Mouse (Mus musculus): ENCODE results near the gene Pmepa1. TPM values are rescaled to one million over a fixed set of nuclear protein-coding genes. Genes with fewer than 3 reads are reported as not detected.
A peak's percentile ranks its signal among the peaks of the same experiment; 100 is the strongest.

Pmepa1 gene
- total RNA-seq, 2 experiments from 2014 or later, result 30.4 to 31.6 TPM

DNA sequence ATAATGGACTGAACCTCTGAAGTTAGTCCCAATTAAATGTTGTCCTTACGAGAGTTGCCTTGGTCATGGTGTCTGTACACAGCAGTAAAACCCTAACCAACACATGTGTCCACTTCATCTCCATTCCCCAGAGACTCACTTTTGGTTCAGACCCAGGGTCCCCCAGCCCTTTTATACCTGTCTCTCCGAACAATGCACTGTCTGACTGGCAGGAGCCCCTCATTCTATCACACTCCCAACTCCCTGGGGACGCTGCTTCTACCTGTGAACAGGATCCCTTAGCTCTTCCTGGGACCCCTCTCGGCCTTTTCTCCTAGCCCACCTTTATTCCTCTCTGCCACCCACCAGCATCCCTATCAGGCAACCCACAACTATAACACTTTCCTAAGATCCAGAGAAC is 81.5 kb downstream of the Pmepa1 start:
- no peak for DNase-seq (ENCODE audit: low spot score in 2 of 2)

- DNase-seq (ENCODE audit: low spot score in 2 of 2), result no peak
These were observed 89.0 kb downstream of the Pmepa1 start for GRCm38 (mm10) chr2:173187182-173187855.

- peak; percentile 90 to 94 for DNase-seq (ENCODE audit: low spot score in 2 of 2)
These were observed 90.0 kb downstream of the Pmepa1 start for GRCm38 (mm10) chr2:173186047-173186943.

- no peak for DNase-seq (ENCODE audit: low spot score in 2 of 2)
These were observed 91.1 kb downstream of the Pmepa1 start for GRCm38 (mm10) chr2:173185282-173185681.

DNA sequence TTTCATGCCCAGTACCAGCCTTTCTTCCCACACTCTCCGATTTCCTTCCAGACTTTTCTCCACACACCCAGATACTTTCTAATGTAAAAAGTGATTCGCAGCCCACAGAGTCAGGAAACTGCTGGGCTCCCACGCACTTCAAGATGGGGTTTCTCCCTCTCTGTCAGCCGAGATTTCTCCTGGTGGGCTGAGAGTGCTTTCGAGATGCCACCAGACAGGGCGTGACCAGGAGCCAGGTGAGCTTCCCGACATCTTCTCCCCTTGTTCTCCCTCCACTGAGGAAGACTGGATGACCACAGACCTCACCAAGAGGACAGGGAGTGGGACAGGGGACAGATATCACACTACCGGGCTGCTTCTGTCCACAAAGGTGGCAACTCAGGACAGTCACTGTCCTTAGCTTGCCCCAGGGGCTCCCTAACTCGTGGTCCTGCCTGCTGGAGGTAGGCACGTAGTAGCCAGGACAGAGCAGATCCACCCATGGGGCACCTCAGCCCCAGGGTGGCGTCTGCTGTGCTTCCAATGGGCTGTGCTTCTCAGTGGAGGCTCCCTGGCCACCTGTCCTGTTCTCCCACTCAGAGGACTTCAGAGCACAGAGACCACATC is 91.8 kb downstream of the Pmepa1 start:
- DNase-seq (ENCODE audit: low spot score in 2 of 2), result no peak

- DNase-seq (ENCODE audit: low spot score in 2 of 2), result peak; percentile 72 to 76
These were observed 92.4 kb downstream of the Pmepa1 start for GRCm38 (mm10) chr2:173183836-173184460.

DNA sequence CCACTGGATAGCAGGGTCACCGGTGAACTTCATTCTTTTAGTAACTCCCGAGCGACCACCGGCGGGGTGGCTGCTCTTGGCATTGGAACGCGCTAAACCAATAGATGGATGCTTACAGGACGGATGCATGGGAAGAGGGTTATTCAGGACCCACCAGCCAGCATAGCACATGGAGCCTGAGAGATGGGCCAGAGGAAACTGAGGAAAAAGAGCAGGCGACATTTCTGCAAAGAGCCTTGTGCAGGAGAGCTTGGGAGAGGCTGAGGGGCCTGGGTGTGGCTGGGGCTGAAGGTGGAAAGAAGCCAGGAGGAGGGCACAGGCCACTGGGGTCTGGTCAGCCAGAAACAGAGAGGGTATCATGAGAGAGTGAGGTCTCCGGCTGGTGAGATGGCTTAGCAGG is 93.0 kb downstream of the Pmepa1 start:
- DNase-seq (ENCODE audit: low spot score in 2 of 2), result no peak

- DNase-seq (ENCODE audit: low spot score in 2 of 2), result no peak
These were observed 93.5 kb downstream of the Pmepa1 start for GRCm38 (mm10) chr2:173182796-173183195.

DNA sequence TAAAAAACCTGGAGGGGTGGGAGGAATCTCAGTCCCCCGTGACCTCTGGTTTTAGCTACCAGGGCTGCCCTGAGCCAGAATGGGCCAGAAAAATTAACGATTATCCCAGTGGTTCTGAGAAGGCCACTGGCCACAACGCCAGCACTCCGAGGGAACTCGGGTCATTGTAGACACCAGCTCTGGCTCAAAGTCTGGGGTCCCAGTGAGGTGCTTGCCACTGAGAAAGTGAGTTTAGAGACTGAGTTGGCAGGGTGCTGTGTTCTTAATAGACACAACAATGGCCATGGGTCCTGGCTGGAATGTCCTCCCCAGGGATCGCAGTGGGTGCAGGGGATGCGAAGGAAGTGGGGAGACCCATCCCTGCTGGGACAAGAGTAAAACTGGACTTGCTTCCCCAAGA is 94.4 kb downstream of the Pmepa1 start:
- DNase-seq (ENCODE audit: low spot score in 2 of 2), result no peak

GRCm38 (mm10) chr2:173181486-173181885 is 94.8 kb downstream of the Pmepa1 start:
- no peak for DNase-seq (ENCODE audit: low spot score in 2 of 2)

DNA sequence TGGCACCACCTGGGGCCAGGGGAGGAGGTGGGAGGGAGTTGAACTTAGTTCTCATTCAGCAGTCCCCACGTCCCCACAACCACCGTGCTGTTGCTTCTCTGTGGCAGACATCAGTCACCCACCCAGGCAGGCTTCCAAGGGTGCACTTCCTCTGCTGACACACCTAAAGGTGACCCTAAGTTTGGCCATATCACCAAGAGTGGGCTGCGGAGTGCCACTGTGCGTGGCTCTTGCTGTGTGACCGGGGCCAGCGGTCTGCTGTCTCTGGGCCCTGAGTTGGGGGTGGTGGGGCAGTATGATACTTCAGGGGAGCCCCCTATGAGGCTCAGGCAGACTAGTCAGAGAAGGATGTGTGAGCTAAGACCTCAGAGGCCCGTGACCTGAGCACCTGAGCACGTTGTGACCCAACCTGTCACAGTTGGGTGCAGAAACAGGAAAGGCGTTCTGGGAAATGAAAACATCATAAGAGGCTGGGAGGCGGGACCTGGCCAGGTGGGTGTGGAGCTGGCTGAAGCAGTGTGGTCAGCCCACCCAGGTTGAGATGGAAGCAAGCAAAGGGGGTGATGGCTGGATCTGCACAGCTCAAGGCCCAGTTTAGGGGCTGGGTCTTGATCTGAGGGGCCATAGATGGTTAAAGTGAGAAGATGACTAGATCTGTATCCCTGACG is 95.5 kb downstream of the Pmepa1 start:
- no peak for DNase-seq (ENCODE audit: low spot score in 2 of 2)

GRCm38 (mm10) chr2:173180026-173180425 is 96.3 kb downstream of the Pmepa1 start:
- no peak for DNase-seq (ENCODE audit: low spot score in 2 of 2)

DNA sequence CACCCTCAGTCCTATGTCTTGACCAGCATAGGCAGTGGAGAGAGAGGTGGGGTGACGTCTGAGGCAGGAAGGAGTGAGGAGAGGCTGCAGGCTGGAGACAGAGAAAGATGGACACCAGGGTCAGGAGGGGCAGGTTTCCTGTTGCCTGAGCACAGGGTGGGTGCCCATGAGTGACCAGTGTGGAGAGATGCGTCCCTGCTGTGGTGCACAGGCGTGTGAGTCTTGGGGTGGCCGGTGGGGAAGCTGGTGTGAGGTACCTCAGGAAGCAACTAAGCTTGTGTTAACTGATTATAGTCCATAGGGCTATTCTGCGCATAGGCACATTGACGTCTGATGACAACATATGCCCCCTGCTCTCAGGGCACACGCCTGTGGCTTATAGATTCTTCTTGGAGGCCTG is 97.3 kb downstream of the Pmepa1 start:
- DNase-seq (ENCODE audit: low spot score in 2 of 2), result no peak

DNA sequence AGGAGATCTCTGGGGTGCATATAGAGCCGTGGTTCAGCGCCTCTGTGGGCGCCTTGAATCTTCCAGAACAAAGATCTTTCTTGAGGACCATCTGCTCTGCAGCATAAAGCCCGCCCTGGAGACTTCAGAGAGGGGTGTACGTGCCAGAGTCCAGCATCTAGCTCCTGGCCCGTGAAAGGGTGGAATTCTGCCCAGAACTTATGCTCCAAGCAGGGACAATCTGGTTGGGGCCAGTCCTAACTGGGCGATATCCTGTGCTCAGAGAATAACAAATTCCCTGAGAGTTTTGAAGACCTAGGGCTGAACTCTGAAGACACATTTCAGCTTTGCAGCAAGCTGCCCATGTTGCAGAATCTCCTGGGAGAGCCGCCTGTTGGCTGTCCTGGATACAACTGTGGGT is 98.4 kb downstream of the Pmepa1 start:
- DNase-seq (ENCODE audit: low spot score in 2 of 2), result no peak

GRCm38 (mm10) chr2:173177481-173177880 is 98.9 kb downstream of the Pmepa1 start:
- DNase-seq (ENCODE audit: low spot score in 2 of 2), result no peak

GRCm38 (mm10) chr2:173175703-173176102 is 100.6 kb downstream of the Pmepa1 start:
- DNase-seq (ENCODE audit: low spot score in 2 of 2), result peak in 1 of 2 experiments; percentile 3

GRCm38 (mm10) chr2:173174569-173174968 is 101.8 kb downstream of the Pmepa1 start:
- DNase-seq (ENCODE audit: low spot score in 2 of 2), result peak in 1 of 2 experiments; percentile 2

Data from layer of hippocampus, postnatal 10 days (tissue).